Mouse (Mus musculus): ENCODE measurements around the gene Znrf1. TPM values are rescaled to one million over a fixed set of nuclear protein-coding genes. Genes with fewer than 3 reads are reported as not detected.
A peak's percentile ranks its signal among the peaks of the same experiment; 100 is the strongest.
"Not testable (repeated sequence)": the region's sequence is repeated elsewhere in the genome, so short reads cannot be mapped to it uniquely, and the experiment has no call there.

Znrf1 gene
- polyA plus RNA-seq, 1 experiment from 2014 or later = 106 TPM

- Histone ChIP-seq H3K36me3 (replicated peaks) (no peaks in the 10 kb centered on the region), H3K4me2 (no peak overlapping the region), H3K4me1 (peaks cover 6% of the 10 kb centered on the region; the same call in 1 of the 2 replicates), H3K4me3 (no peak overlapping the region), H3K9ac (no peak overlapping the region), H3K9me3 (no peaks in the 10 kb centered on the region), H3K27me3 (replicated peaks) (no peaks in the 10 kb centered on the region), H3K27ac (no peak overlapping the region)
- 97% methylated on average over 9 of the region's 9 CpGs for WGBS
- no peak for ATAC-seq (replicated peaks)
Observed at GRCm38 (mm10) chr8:111627923-111628322, 92.0 kb downstream of the Znrf1 start.

GRCm38 (mm10) chr8:111628401-111628800 is 92.5 kb downstream of the Znrf1 start:
- H3K4me1 ChIP-seq = peaks cover 6% of the 10 kb centered on the region; the same call in 1 of the 2 replicates
- H3K9ac ChIP-seq = no peak overlapping the region
- 95% methylated on average over 12 of the region's 12 CpGs for WGBS
- H3K4me3 ChIP-seq = no peak overlapping the region
- no peaks in the 10 kb centered on the region for H3K9me3 ChIP-seq
- no peaks in the 10 kb centered on the region for H3K36me3 ChIP-seq (replicated peaks)
- no peak overlapping the region for H3K4me2 ChIP-seq
- ATAC-seq (replicated peaks) = no peak
- no peaks in the 10 kb centered on the region for H3K27me3 ChIP-seq (replicated peaks)
- no peak overlapping the region for H3K27ac ChIP-seq

- Histone ChIP-seq H3K27ac (no peak overlapping the region), H3K9ac (no peak overlapping the region), H3K4me1 (peaks cover 6% of the 10 kb centered on the region; the same call in 1 of the 2 replicates), H3K4me2 (no peak overlapping the region), H3K36me3 (replicated peaks) (no peaks in the 10 kb centered on the region), H3K9me3 (no peaks in the 10 kb centered on the region), H3K27me3 (replicated peaks) (no peaks in the 10 kb centered on the region), H3K4me3 (no peak overlapping the region)
- no peak for ATAC-seq (replicated peaks)
- 90% methylated on average over 19 of the region's 19 CpGs for WGBS
Observed at GRCm38 (mm10) chr8:111628894-111629501, 93.1 kb downstream of the Znrf1 start.

- Histone ChIP-seq H3K27ac (no peak within 1 kb of the TSS), H3K36me3 (replicated peaks) (no peaks in the 10 kb centered on the region), H3K9me3 (no peaks in the 10 kb centered on the region), H3K4me2 (peak within 1 kb of the TSS; percentile 42), H3K27me3 (replicated peaks) (no peaks in the 10 kb centered on the region), H3K4me3 (peak within 1 kb of the TSS; percentile 27), H3K4me1 (peaks cover 6% of the 10 kb centered on the region; the same call in 1 of the 2 replicates), H3K9ac (no peak within 1 kb of the TSS)
- no peak; the same call in 1 of the 2 replicates for ATAC-seq (replicated peaks)
- WGBS = 29% methylated on average over 13 of the region's 13 CpGs
Observed at GRCm38 (mm10) chr8:111630105-111630521, 94.2 kb downstream of the Znrf1 start, which contains the start of gene Ldhd. Ldhd (minus strand) TSS chr8:111630374.

DNA sequence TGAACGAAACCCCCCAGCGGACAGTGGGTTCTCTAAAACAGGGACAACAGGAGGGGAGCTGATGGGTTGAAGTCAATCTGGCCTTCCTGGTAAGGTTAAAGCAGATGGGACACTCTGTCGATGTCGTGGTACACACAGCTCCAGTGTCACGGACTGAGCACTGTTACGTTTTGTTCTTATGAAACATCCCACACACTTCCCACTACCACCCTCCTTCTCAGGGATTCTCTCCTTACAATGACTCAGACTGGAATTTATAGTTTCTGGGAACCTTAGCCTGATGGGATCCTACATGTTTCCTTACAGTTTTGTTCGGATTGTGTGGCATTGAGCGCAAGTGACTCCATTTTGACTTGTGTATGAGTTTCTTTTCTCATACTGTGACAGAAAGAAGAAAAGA is 95.7 kb downstream of the Znrf1 start:
- Histone ChIP-seq H3K27ac (no peak overlapping the region), H3K4me1 (peaks cover 6% of the 10 kb centered on the region; the same call in 1 of the 2 replicates), H3K4me2 (no peak overlapping the region), H3K27me3 (replicated peaks) (no peaks in the 10 kb centered on the region), H3K36me3 (replicated peaks) (no peaks in the 10 kb centered on the region), H3K9me3 (no peaks in the 10 kb centered on the region), H3K4me3 (no peak overlapping the region), H3K9ac (no peak overlapping the region)
- ATAC-seq (replicated peaks) = no peak
- WGBS = 93% methylated on average over 8 of the region's 8 CpGs

DNA sequence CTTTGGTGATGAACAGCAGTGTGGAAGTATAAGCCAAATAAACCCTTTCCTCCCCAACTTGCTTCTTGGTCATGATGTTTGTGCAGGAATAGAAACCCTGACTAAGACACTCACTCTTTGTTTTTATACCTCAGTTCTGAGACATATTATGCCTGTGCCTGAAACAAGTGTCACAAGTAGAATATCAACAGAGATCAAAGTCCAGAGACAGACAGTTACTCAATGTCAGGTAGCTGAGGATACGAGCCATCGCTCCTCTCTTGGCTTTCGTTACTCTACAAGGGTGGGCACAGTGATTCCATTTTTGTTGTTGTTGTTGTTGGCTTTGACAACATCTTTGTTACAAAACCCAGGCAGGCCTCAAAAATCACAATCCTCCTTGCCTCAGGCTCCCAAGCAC is 97.1 kb downstream of the Znrf1 start:
- Histone ChIP-seq H3K36me3 (replicated peaks) (no peaks in the 10 kb centered on the region), H3K9me3 (no peaks in the 10 kb centered on the region), H3K4me1 (peaks cover 6% of the 10 kb centered on the region; the same call in 1 of the 2 replicates), H3K9ac (no peak overlapping the region), H3K4me3 (no peak overlapping the region), H3K27ac (no peak overlapping the region), H3K4me2 (no peak overlapping the region), H3K27me3 (replicated peaks) (no peaks in the 10 kb centered on the region)
- 96% methylated on average over 3 of the region's 3 CpGs for WGBS
- ATAC-seq (replicated peaks) = no peak

DNA sequence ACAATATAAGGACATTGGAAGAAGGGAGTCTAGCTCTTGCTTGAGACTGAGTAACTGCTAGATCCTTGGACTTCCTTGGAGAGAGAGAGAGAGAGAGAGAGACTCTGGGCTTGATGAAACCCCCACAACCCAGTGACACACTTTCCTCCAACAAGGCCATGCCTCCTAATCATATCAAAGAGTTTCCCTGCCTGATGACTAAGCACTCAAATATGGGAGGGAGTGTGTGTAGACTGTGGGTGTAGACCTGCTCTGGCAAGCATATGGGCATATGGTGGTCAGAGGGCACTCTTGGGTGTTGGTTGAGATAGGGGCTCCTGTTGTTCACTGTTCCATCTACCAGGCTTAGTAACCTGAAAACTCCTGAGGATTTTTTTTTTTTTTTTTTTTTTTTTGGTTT is 102.2 kb downstream of the Znrf1 start:
- Histone ChIP-seq H3K27ac (no peak overlapping the region), H3K4me1 (peaks cover 8% of the 10 kb centered on the region)
- no peak for ATAC-seq (replicated peaks)

DNA sequence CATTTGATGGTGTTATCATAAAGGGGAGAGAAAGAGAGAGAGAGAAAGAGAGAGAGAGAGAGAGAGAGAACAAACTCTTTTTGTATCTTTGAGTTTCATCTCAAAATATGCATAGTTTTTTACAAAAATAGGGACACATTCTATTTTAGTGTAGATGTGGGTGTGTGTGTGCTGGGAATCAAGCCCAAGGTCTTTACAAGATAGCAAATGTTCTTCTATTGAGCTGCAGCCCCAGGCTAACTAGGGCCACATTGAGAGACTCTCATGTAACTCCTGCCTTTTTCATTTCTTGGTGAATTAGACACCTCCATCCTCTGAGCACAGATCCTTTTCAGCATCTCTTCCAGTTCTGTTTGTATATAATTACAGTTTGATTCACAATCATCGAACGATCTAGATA is 105.2 kb downstream of the Znrf1 start:
- no peak for ATAC-seq (replicated peaks)
- no peak overlapping the region for H3K9ac ChIP-seq
- no peaks in the 10 kb centered on the region for H3K9me3 ChIP-seq
- no peaks in the 10 kb centered on the region for H3K36me3 ChIP-seq (replicated peaks)
- H3K27me3 ChIP-seq (replicated peaks) = no peaks in the 10 kb centered on the region
- 97% methylated on average over 2 of the region's 2 CpGs for WGBS
- H3K4me2 ChIP-seq = no peak overlapping the region
- H3K4me1 ChIP-seq = peaks cover 15% of the 10 kb centered on the region
- H3K27ac ChIP-seq = no peak overlapping the region
- H3K4me3 ChIP-seq = no peak overlapping the region

More for the DNA sequence above, 102.2 kb downstream of the Znrf1 start:
- Histone ChIP-seq H3K4me3 (no peak overlapping the region), H3K9ac (no peak overlapping the region), H3K27me3 (replicated peaks) (no peaks in the 10 kb centered on the region), H3K4me2 (no peak overlapping the region), H3K36me3 (replicated peaks) (no peaks in the 10 kb centered on the region), H3K9me3 (no peaks in the 10 kb centered on the region)

- H3K27me3 ChIP-seq (replicated peaks) = no peaks in the 10 kb centered on the region
- peaks cover 15% of the 10 kb centered on the region for H3K4me1 ChIP-seq
- H3K27ac ChIP-seq = peak overlapping the region; percentile 91; the same call in 1 of the 2 replicates
- peak overlapping the region; percentile 38; the same call in 1 of the 2 replicates for H3K9ac ChIP-seq
- no peaks in the 10 kb centered on the region for H3K36me3 ChIP-seq (replicated peaks)
- no peaks in the 10 kb centered on the region for H3K9me3 ChIP-seq
- no peak for ATAC-seq (replicated peaks)
- WGBS = 65% methylated on average over 5 of the region's 5 CpGs
- H3K4me3 ChIP-seq = peak overlapping the region; percentile 63
- H3K4me2 ChIP-seq = peak overlapping the region; percentile 59
Observed at GRCm38 (mm10) chr8:111642496-111642895, 106.6 kb downstream of the Znrf1 start.

DNA sequence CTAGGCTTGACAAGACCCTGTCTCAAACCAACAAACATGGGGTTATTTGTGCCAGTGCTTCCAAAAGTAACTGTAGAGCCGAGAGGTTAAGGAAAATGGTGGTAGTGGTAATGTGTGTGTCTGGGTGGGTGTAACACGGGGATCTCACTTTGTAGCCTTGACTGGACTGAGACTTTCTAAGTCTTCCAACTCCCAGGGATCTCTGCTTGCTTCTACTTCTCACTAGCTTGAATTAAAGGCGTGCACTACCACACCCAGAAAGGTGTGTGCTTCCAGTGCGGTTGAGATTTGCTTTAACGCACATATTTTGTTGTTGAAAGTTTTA is 107.0 kb downstream of the Znrf1 start:
- Histone ChIP-seq H3K4me2 (peak overlapping the region; percentile 59), H3K9ac (peak overlapping the region; percentile 38), H3K9me3 (no peaks in the 10 kb centered on the region), H3K4me3 (peak overlapping the region; percentile 63), H3K27ac (peak overlapping the region; percentile 91), H3K4me1 (peaks cover 15% of the 10 kb centered on the region), H3K27me3 (replicated peaks) (no peaks in the 10 kb centered on the region), H3K36me3 (replicated peaks) (no peaks in the 10 kb centered on the region)
- 17% methylated on average over 5 of the region's 5 CpGs for WGBS
- ATAC-seq (replicated peaks) = peak; percentile 48

DNA sequence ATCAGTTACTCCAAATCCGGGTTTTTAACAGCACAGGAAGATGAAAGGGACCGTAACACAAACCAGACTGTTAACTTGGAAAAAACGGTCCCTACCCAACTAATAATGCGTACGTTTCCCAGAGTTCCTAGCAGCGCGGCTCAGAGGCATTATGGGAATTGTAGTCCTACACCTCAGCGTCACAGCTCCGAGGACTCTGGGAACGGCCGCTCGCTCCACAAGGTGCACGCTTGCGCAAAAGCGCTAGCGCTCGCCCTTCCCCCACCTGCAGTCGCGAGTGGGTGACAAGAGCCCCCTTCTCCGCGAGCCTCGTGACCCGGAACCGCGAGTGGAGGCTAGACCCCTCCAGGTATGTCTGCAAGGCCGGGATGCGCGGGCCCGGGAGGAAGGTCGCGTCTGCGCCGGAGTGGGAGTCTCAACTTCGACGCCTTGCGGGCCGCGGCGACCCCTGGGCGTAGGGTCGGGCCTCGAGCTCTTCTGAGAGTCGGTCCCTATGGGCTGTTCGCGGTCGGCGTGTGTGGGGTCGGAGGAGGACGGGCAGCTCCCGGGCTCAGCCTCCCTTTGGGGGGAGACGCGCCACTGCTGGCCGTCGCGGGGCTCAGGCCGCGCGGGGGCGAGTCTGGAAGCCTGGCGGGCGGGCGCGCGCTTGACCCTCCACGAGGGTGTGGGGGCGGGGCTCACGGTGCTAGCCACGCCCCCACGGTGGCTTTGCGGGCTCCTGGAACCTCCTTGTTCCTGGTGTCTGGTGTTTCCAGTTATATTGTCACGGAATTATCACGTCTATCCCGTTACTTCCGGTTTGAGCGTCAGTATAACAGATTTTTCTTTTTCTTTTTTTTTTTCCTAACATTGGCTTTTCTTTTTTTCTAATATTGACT is 107.6 kb downstream of the Znrf1 start, which contains the start of gene Zfp1:
Zfp1 (plus strand) TSS at position 138 of the 878 bp plus-strand sequence.
- no peaks in the 10 kb centered on the region for H3K9me3 ChIP-seq
- peak within 1 kb of the TSS; percentile 91 for H3K27ac ChIP-seq
- peak within 1 kb of the TSS; percentile 80 for H3K9ac ChIP-seq
- no peaks in the 10 kb centered on the region for H3K36me3 ChIP-seq (replicated peaks)
- peaks cover 15% of the 10 kb centered on the region for H3K4me1 ChIP-seq
- peak within 1 kb of the TSS; percentile 59 for H3K4me2 ChIP-seq
- H3K4me3 ChIP-seq = peak within 1 kb of the TSS; percentile 63
- no peaks in the 10 kb centered on the region for H3K27me3 ChIP-seq (replicated peaks)
- ATAC-seq (replicated peaks) = peak; percentile 98
- WGBS = under 1% methylated on average over 70 of the region's 75 CpGs

GRCm38 (mm10) chr8:111644286-111645051 is 108.6 kb downstream of the Znrf1 start:
- Histone ChIP-seq H3K4me1 (peaks cover 15% of the 10 kb centered on the region), H3K4me3 (peak overlapping the region; percentile 63), H3K9ac (peak overlapping the region; percentile 80; the same call in 1 of the 2 replicates), H3K4me2 (peak overlapping the region; percentile 59), H3K27ac (peak overlapping the region; percentile 91)
- ATAC-seq (replicated peaks); H3K9me3 ChIP-seq; H3K36me3 ChIP-seq (replicated peaks); H3K27me3 ChIP-seq (replicated peaks): not testable (repeated sequence)
- WGBS = 59% methylated on average over 12 of the region's 12 CpGs
